Mouse (Mus musculus): ENCODE data around the gene Trem3.

Gene Trem3

GRCm38 (mm10) chr17:48247221-48247928 lies at the start of gene Trem3:
Gene Trem3, plus strand, starts transcription at chr17:48247777.
- no peak for DNase-seq (ENCODE audit: low spot score)

- DNase-seq (ENCODE audit: low spot score), result no peak
Measured at GRCm38 (mm10) chr17:48203086-48203485, 44.5 kb upstream of the Trem3 start.

- no peak for DNase-seq (ENCODE audit: low spot score)
Measured at GRCm38 (mm10) chr17:48212596-48212995, 35.0 kb upstream of the Trem3 start.

- DNase-seq (ENCODE audit: low spot score), result no peak
Measured at GRCm38 (mm10) chr17:48213511-48213910, 34.1 kb upstream of the Trem3 start.

- DNase-seq (ENCODE audit: low spot score), result no peak
Measured at GRCm38 (mm10) chr17:48215429-48215828, 32.1 kb upstream of the Trem3 start.

- DNase-seq (ENCODE audit: low spot score), result no peak
Measured at GRCm38 (mm10) chr17:48230680-48231079, 16.9 kb upstream of the Trem3 start.

GRCm38 (mm10) chr17:48232518-48232917 lies 15.1 kb upstream of the Trem3 start, which contains the start of gene Trem1:
Gene Trem1, plus strand, starts transcription at chr17:48232768.
- no peak for DNase-seq (ENCODE audit: low spot score)

GRCm38 (mm10) chr17:48233789-48234188 lies 13.8 kb upstream of the Trem3 start:
- DNase-seq (ENCODE audit: low spot score), result no peak

- DNase-seq (ENCODE audit: low spot score), result no peak
Measured at GRCm38 (mm10) chr17:48234550-48234949, 13.0 kb upstream of the Trem3 start.

GRCm38 (mm10) chr17:48235773-48236370 lies 11.7 kb upstream of the Trem3 start:
- no peak for DNase-seq (ENCODE audit: low spot score)

GRCm38 (mm10) chr17:48237621-48238020 lies 10.0 kb upstream of the Trem3 start:
- no peak for DNase-seq (ENCODE audit: low spot score)

GRCm38 (mm10) chr17:48249039-48249438 lies 1.5 kb downstream of the Trem3 start:
- DNase-seq (ENCODE audit: low spot score), result no peak

- DNase-seq (ENCODE audit: low spot score), result no peak
Measured at GRCm38 (mm10) chr17:48249501-48249900, 1.9 kb downstream of the Trem3 start.

GRCm38 (mm10) chr17:48250631-48251030 lies 3.1 kb downstream of the Trem3 start:
- no peak for DNase-seq (ENCODE audit: low spot score)

- DNase-seq (ENCODE audit: low spot score), result no peak
Measured at GRCm38 (mm10) chr17:48256575-48256974, 9.0 kb downstream of the Trem3 start.

GRCm38 (mm10) chr17:48261868-48262267 lies 14.3 kb downstream of the Trem3 start:
- no peak for DNase-seq (ENCODE audit: low spot score)

GRCm38 (mm10) chr17:48263741-48264362 lies 16.3 kb downstream of the Trem3 start, which contains the start of gene Treml4:
Gene Treml4, plus strand, starts transcription at chr17:48264295.
- DNase-seq (ENCODE audit: low spot score), result no peak

- DNase-seq (ENCODE audit: low spot score), result no peak
Measured at GRCm38 (mm10) chr17:48264662-48265061, 17.1 kb downstream of the Trem3 start.

- no peak for DNase-seq (ENCODE audit: low spot score)
Measured at GRCm38 (mm10) chr17:48266138-48266537, 18.6 kb downstream of the Trem3 start.

GRCm38 (mm10) chr17:48266610-48267304 lies 19.2 kb downstream of the Trem3 start:
- DNase-seq (ENCODE audit: low spot score), result no peak

GRCm38 (mm10) chr17:48267591-48267990 lies 20.0 kb downstream of the Trem3 start:
- no peak for DNase-seq (ENCODE audit: low spot score)

GRCm38 (mm10) chr17:48268276-48268675 lies 20.7 kb downstream of the Trem3 start:
- no peak for DNase-seq (ENCODE audit: low spot score)

GRCm38 (mm10) chr17:48269833-48270232 lies 22.3 kb downstream of the Trem3 start:
- DNase-seq (ENCODE audit: low spot score), result no peak
